Mouse (Mus musculus): ENCODE measurements around the gene Vps39. TPM values are rescaled to one million over a fixed set of nuclear protein-coding genes. Genes with fewer than 3 reads are reported as not detected.

Vps39 gene
- 30.5 TPM for polyA plus RNA-seq (2021)

DNA sequence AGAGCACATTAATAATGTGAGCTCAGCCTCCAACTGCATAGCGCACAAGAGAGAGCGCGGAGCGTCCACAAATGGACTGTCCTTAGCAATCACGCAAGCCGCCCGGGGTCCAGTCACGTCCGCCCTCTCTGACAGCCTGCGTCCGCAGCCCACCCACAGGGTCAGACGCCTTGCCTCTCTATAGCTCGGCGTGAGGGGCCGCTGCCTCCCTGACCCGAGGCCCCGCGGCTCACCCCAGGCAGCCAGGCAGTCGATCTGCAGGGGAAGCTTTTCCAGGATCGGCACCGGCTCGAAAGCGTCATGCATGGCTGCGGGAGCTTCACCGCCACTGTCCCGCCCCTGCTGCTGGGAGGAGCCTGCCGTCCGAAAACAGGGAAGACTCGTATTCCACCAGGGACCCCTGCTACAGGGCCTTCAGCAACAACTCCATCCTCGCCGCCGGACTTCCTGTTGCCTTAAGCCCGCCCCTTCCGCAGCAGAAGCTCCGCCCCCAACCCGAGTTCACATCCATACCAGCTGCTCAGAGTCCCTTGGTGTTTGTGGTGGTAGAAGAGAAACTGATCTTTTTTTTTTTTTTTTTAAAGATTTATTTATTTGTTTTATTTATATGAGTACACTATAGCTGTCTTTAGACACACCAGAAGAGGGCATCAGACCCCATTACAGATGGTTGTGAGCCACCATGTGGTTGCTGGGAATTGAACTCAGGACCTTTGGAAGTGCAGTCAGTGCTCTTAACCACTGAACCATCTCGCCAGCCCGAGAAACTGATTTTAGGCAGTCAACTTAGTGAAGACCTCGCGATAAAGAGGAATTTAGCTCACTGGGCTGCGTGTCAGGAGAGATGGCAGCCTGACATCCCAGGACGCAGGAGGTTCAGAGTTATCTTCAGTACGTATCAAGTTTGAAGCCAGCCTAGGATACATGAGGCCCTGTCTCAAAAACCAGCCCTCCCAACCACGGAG lies at the start of gene Vps39:
TSS of gene Vps39 (minus strand) at position 456 of the 965 bp plus-strand sequence.
- in situ Hi-C loops (cut with MboI; ENCODE audit: low pct_unique_long_range_greater_than_20kb) = no loop called here
- DNase-seq (ENCODE audit: low read depth, low spot score) (peak; percentile 30), ATAC-seq (peak; percentile 90)
- no peaks in the 10 kb centered on the region for H3K27me3 ChIP-seq
- ChIA-PET POLR2A (interaction anchor here (0.7 to 1.0 kb wide), 2 partner anchors 10 to 26 kb away, joined by 3 read pairs; no protein-coding TSS in a partner anchor), CTCF (no interaction called here)
- no peak for TF ChIP-seq CTCF (IDR thresholded peaks at IDR 0.05)

DNA sequence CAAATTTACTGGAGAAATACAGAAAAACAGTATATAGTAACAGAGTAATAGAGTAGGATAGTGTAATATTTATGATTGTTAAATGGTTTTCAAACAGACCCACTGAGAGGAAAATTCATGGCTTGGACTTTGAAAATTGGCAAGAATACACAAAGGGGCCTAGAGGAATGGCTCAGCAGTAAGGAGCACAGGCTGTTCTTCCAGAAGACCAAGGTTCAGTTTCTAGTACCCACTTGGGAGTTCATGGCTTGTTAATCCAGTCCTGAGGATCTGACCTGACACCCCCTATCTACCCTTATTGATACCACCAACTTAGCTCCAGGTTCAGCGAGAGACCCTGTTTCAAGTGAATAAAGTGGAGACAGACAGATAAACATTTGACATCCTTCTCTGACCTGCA lies 45.0 kb upstream of the Vps39 start:
- in situ Hi-C loops (cut with MboI; ENCODE audit: low pct_unique_long_range_greater_than_20kb) = no loop called here
- TF ChIP-seq CTCF (IDR thresholded peaks at IDR 0.05) = no peak
- no peak for DNase-seq (ENCODE audit: low read depth, low spot score)
- ChIA-PET CTCF (interaction anchor here (1.0 kb wide), 1 partner anchor 704 kb away, joined by 3 read pairs; no protein-coding TSS in a partner anchor), POLR2A (no interaction called here)
- no peak for ATAC-seq
- H3K27me3 ChIP-seq = no peaks in the 10 kb centered on the region

DNA sequence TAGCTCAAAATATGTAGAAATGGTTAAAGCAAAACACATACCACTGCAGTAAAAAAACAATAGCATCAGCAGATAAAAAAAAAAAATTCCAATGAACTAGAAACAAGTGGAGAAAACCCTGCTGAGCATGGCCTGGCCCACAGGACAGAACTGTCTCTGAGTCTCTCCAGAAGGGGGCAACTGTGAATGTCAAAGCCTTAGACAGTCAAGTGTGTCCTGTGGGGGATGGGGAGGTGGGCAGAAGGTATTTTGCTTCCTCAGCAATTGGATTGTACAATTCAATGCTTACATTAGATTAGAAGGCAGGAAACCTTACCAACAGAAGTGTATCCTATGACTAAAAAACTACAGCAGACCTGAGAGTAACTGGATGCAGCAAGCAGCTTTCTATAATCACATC lies 39.5 kb upstream of the Vps39 start:
- no peak for ATAC-seq
- in situ Hi-C loops (cut with MboI; ENCODE audit: low pct_unique_long_range_greater_than_20kb) = no loop called here
- H3K27me3 ChIP-seq = no peaks in the 10 kb centered on the region
- ChIA-PET POLR2A (no interaction called here), CTCF (no interaction called here)
- no peak for DNase-seq (ENCODE audit: low read depth, low spot score)
- no peak for TF ChIP-seq CTCF (IDR thresholded peaks at IDR 0.05)

DNA sequence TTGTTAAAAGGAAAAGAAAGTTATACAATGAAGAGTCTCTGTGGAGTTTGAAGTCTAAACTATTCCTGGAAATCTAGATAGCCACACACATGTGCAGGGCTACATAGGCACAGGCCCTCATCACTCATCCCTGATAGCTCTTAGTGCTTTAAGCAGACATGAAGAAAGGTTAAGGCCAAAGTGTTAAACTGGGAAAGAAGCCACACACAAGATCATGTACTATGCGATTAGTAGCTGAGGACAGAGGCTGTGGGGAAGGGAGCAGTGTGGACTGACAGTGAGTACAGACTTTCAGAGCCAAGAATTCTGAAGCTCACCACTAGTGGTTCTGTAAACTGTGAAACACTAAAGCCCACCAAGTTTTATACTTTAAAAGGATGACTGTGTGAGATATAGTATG lies 38.0 kb upstream of the Vps39 start:
- TF ChIP-seq CTCF (IDR thresholded peaks at IDR 0.05) = no peak
- no peak for ATAC-seq
- DNase-seq (ENCODE audit: low read depth, low spot score) = no peak
- ChIA-PET CTCF (no interaction called here), POLR2A (interaction anchor here (0.6 kb wide), 1 partner anchor 333 kb away, joined by 4 read pairs; no protein-coding TSS in a partner anchor)
- in situ Hi-C loops (cut with MboI; ENCODE audit: low pct_unique_long_range_greater_than_20kb) = no loop called here
- H3K27me3 ChIP-seq = no peaks in the 10 kb centered on the region

DNA sequence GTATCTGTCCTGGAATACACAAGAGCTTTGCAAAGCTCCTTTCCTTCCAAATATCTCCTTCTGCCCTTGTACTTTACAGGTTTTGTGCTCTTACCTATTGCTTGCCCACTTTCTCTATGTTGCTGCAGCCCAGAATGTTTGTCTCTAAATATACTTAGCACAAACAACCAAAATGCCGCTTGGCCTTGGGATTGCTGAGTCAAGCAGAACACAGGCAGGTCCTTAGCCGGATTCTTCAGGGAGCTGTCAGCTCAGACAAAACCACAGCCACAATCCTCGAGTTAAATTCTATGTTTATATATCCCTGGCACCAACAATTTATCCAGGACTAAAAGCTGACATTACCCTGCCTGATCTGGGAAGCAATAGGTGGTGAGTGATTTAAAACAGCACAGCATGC lies 36.4 kb upstream of the Vps39 start:
- DNase-seq (ENCODE audit: low read depth, low spot score) (no peak), ATAC-seq (no peak)
- TF ChIP-seq CTCF (IDR thresholded peaks at IDR 0.05) = no peak
- CTCF ChIA-PET = interaction anchor here (1.5 kb wide), 1 partner anchor 13 kb away, joined by 6 read pairs; no protein-coding TSS in a partner anchor
- in situ Hi-C loops (cut with MboI; ENCODE audit: low pct_unique_long_range_greater_than_20kb) = no loop called here
- no peaks in the 10 kb centered on the region for H3K27me3 ChIP-seq
- POLR2A ChIA-PET = interaction anchor here (0.7 kb wide), 1 partner anchor 23 kb away, joined by 3 read pairs; no protein-coding TSS in a partner anchor

DNA sequence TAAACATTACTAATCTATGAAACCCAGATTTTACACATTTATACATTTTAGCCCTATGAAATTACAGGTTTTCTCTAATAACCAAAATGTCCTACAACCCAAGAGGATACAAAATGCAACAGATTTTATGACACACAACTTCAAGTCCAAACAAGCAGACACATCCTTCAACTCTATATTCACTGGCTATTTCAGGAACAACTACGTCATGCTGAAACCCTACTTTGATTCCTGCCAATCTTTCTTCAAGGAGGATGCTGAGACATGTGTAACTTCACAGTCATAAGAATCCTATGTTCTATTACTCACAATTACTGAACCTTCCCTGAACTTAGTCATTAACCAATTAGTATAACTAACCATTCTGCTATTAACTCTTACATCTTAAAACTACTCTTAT lies 34.4 kb upstream of the Vps39 start:
- H3K27me3 ChIP-seq = no peaks in the 10 kb centered on the region
- ChIA-PET POLR2A (no interaction called here), CTCF (interaction anchor here (1.1 kb wide), 1 partner anchor 16 kb away, joined by 3 read pairs; no protein-coding TSS in a partner anchor)
- ATAC-seq (no peak), DNase-seq (ENCODE audit: low read depth, low spot score) (no peak)
- in situ Hi-C loops (cut with MboI; ENCODE audit: low pct_unique_long_range_greater_than_20kb) = no loop called here
- no peak for TF ChIP-seq CTCF (IDR thresholded peaks at IDR 0.05)

DNA sequence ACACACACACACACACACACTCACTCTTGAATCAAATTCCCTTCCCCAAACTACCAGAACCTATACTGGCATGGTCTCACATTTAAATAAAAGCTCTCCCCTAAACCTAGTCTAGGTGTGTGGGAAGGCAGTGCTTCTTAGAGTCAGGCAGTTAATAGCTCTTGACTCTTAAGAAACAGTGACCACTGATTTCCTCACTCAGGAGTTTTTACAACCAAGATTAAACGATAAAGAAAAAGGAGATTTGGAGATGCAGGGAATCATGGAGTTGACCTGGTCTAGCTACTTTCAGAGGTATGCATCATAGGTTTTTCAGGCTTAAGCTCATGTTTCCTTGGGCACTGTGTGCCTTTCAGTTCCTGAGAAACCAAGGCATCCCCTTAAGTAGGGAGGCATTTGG lies 33.3 kb upstream of the Vps39 start:
- ATAC-seq (no peak), DNase-seq (ENCODE audit: low read depth, low spot score) (no peak)
- H3K27me3 ChIP-seq = no peaks in the 10 kb centered on the region
- ChIA-PET POLR2A (no interaction called here), CTCF (interaction anchor here (1.1 kb wide), 1 partner anchor 15 kb away, joined by 3 read pairs; no protein-coding TSS in a partner anchor)
- in situ Hi-C loops (cut with MboI; ENCODE audit: low pct_unique_long_range_greater_than_20kb) = no loop called here
- TF ChIP-seq CTCF (IDR thresholded peaks at IDR 0.05) = no peak

DNA sequence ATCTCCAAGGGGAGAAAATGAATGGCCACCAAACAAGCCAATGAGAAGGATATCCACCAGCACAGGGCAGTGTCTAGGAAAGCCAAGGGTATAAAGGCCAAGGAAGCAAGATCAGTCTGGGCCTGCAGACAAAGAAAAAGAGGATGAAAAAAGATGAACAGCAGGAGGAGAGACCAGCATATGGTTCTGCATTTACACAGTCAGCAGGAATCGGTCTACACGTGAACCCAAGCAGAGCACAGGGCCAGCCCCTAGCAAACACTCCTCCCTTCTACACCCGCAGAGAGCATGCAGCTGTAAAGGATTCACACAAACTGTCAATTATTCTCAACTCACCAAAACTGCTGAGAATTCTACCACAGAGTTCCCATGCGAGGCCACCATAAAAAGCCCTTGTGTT lies 20.9 kb upstream of the Vps39 start:
- no peaks in the 10 kb centered on the region for H3K27me3 ChIP-seq
- in situ Hi-C loops (cut with MboI; ENCODE audit: low pct_unique_long_range_greater_than_20kb) = no loop called here
- no peak for DNase-seq (ENCODE audit: low read depth, low spot score)
- POLR2A ChIA-PET = no interaction called here
- no peak for ATAC-seq
- TF ChIP-seq CTCF (IDR thresholded peaks at IDR 0.05) = no peak
- CTCF ChIA-PET = no interaction called here

DNA sequence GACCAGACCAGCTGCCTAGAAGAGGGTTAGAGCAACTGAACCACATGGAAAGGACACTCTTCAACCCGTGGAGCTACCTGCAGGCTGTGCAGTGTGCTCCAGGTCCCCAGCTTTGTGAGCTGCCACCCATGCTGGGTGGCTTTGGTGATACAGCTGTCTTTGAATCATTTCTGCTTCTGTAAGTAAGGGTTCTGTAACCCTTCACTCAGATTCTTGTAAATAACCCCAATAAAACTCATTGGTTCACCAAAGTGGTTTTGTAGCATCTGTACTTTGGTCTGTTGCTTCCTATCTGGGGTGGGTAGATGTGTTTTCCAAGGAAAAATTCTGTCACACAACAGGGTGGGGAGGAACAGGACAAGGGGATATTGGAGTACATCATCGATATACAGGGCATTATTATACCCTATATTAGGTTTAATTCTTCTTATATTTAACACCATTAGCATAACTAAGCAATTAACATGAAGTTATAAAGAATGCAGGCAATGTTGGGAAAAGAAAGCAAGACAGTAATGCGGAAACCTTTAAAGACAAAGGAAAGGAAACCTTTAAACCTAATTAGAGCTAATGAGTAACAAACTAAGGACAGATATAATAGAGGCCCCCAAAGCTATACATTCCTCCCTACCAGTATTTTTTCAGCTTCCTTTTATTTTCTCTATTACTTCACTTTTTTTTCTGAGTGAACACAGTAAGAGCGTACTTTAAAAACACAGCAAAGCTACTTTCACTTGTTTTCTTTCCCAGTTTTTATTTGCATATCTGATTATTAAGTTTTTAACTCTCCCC lies 14.7 kb upstream of the Vps39 start:
- TF ChIP-seq CTCF (IDR thresholded peaks at IDR 0.05) = no peak
- POLR2A ChIA-PET = no interaction called here
- in situ Hi-C loops (cut with MboI; ENCODE audit: low pct_unique_long_range_greater_than_20kb) = no loop called here
- CTCF ChIA-PET = no interaction called here
- ATAC-seq (no peak), DNase-seq (ENCODE audit: low read depth, low spot score) (no peak)
- no peaks in the 10 kb centered on the region for H3K27me3 ChIP-seq

DNA sequence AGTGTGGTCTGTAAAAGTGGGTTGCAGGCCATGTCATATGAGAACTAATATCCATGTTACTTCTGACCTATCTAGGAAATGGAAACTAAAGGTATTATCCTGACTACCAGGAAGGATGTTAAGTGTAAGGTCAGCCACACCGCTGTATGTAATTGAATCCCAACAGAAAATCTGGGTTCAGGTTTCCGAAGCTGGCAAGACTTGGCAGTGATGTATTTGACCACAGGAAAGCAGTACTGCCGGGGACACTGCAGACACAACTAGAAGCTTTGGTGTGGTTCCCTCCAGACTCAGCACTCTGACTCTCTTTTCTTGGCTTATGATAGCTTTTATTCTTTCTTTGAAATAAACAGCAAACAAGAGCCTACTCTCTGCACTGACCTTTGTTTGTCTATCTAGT lies 13.6 kb upstream of the Vps39 start:
- TF ChIP-seq CTCF (IDR thresholded peaks at IDR 0.05) = no peak
- H3K27me3 ChIP-seq = no peaks in the 10 kb centered on the region
- CTCF ChIA-PET = no interaction called here
- in situ Hi-C loops (cut with MboI; ENCODE audit: low pct_unique_long_range_greater_than_20kb) = no loop called here
- ATAC-seq = no peak
- no peak for DNase-seq (ENCODE audit: low read depth, low spot score)
- POLR2A ChIA-PET = interaction anchor here (0.5 to 0.7 kb wide), 2 partner anchors 10 to 23 kb away, joined by 3 read pairs; no protein-coding TSS in a partner anchor

DNA sequence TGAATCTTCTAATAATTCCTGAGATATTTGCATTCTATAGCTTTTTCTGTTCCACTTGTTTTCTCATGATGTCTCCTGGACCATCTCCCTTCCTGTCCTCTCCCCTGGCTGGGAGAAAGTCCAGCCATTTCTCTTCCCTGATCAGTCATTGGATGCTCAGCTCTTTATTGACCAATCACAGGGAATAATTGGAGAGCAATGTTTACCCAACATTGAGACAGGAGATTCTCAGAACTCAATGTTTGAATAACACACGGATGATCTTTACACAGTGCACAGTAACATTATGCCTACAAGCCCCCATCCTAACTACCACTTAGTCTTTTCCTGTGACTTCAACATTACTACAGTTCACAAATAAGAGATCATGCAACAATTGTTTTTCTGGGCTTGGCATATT lies 7.5 kb upstream of the Vps39 start:
- in situ Hi-C loops (cut with MboI; ENCODE audit: low pct_unique_long_range_greater_than_20kb) = no loop called here
- POLR2A ChIA-PET = no interaction called here
- TF ChIP-seq CTCF (IDR thresholded peaks at IDR 0.05) = no peak
- DNase-seq (ENCODE audit: low read depth, low spot score) (no peak), ATAC-seq (no peak)
- no peaks in the 10 kb centered on the region for H3K27me3 ChIP-seq
- CTCF ChIA-PET = no interaction called here

All from Patski (cell line).